Mouse (Mus musculus) myocyte (in vitro differentiated cells): ENCODE data around the gene Cab39. TPM values are rescaled to one million over a fixed set of nuclear protein-coding genes. Genes with fewer than 3 reads are reported as not detected.

Experiments used
- H3K27me3 ChIP-seq: one replicate; pipeline ENCODE4 v1.6.1; 2011; ENCODE audit not compliant: control insufficient read depth, insufficient read depth, insufficient read length
- H3K36me3 ChIP-seq: one replicate; pipeline ENCODE4 v1.6.1; 2011; ENCODE audit not compliant: control insufficient read depth, insufficient read depth
- H3K4me2 ChIP-seq: one replicate; pipeline ENCODE4 v1.6.1; 2011; ENCODE audit warnings: low read depth, control low read depth
- H3K4me3 ChIP-seq: one replicate; pipeline ENCODE4 v1.5.1; 2011; ENCODE audit warnings: mild to moderate bottlenecking, control low read depth, moderate library complexity
- H3K79me2 ChIP-seq: one replicate; pipeline ENCODE4 v1.6.1; 2011; ENCODE audit not compliant: control insufficient read depth, insufficient read depth
- H3ac ChIP-seq: one replicate; pipeline ENCODE4 v1.6.1; 2011; ENCODE audit not compliant: control insufficient read depth, insufficient read length
- CEBPB ChIP-seq: IDR thresholded peaks from 2 replicates; pipeline ENCODE4 v1.6.1; 2011; ENCODE audit warnings: mild to moderate bottlenecking, moderate library complexity; ENCODE audit not compliant: poor library complexity, insufficient read depth, severe bottlenecking
- E2F4 ChIP-seq: IDR thresholded peaks from one replicate; pipeline ENCODE4 v1.6.1; 2011; ENCODE audit warnings: mild to moderate bottlenecking, control low read depth, moderate library complexity; ENCODE audit not compliant: insufficient read depth
- MAX ChIP-seq: IDR thresholded peaks from one replicate; pipeline ENCODE4 v1.6.1; 2011; ENCODE audit warnings: low read depth, mild to moderate bottlenecking, control low read depth
- MYOD1 ChIP-seq, 3 experiments: IDR thresholded peaks; one replicate each; pipeline ENCODE4 v1.6.1; 2011; ENCODE audit warnings: control low read depth in 2 of 3, low read depth in 2 of 3, mild to moderate bottlenecking in 2 of 3, moderate library complexity in 1 of 3; ENCODE audit not compliant: insufficient read length in 2 of 3, control insufficient read depth in 1 of 3
- MYOG ChIP-seq, 3 experiments: IDR thresholded peaks; one replicate each; pipeline ENCODE4 v1.6.1; 2011; ENCODE audit warnings: control low read depth in 2 of 3, low read depth in 2 of 3, mild to moderate bottlenecking in 2 of 3; ENCODE audit not compliant: insufficient read length in 2 of 3, control insufficient read depth in 1 of 3, insufficient read depth in 1 of 3
- POLR2A ChIP-seq: IDR thresholded peaks from one replicate; pipeline ENCODE4 v1.6.1; 2011; ENCODE audit warnings: low read depth, mild to moderate bottlenecking, control low read depth, moderate library complexity; ENCODE audit not compliant: insufficient read length
- POLR2AphosphoS2 ChIP-seq: IDR thresholded peaks from one replicate; pipeline ENCODE4 v1.6.1; 2011; ENCODE audit warnings: low read depth, control low read depth; ENCODE audit not compliant: insufficient read length
- REST ChIP-seq: IDR thresholded peaks from one replicate; pipeline ENCODE4 v1.6.1; 2011; ENCODE audit warnings: mild to moderate bottlenecking, control low read depth, moderate library complexity; ENCODE audit not compliant: insufficient read depth, insufficient read length
- SRF ChIP-seq: IDR thresholded peaks from one replicate; pipeline ENCODE4 v1.6.1; 2011; ENCODE audit warnings: low read depth; ENCODE audit not compliant: control insufficient read depth, insufficient read length
- TCF12 ChIP-seq: IDR thresholded peaks from one replicate; pipeline ENCODE4 v1.6.1; 2011; ENCODE audit warnings: mild to moderate bottlenecking, control low read depth; ENCODE audit not compliant: poor library complexity, insufficient read depth, severe bottlenecking
- TCF3 ChIP-seq: IDR thresholded peaks from one replicate; pipeline ENCODE4 v1.6.1; 2011; ENCODE audit warnings: low read depth, control low read depth; ENCODE audit not compliant: insufficient read length
- USF1 ChIP-seq: IDR thresholded peaks from one replicate; pipeline ENCODE4 v1.6.1; 2011; ENCODE audit warnings: low read depth, mild to moderate bottlenecking, control low read depth, moderate library complexity
- polyA plus RNA-seq: library from polyadenylated mRNA; unstranded; fragments of >200 nt; fragmentation: generic; extraction: Trizol; gene quantifications from one replicate; pipeline ENCODE4 v1.2.1, GENCODE M21; 2012; ENCODE audit warnings: missing spikeins

The Cab39 gene
- polyA plus RNA-seq, 1 experiment: 29.0 TPM

GRCm38 (mm10) chr1:85853865-85854264, 60.6 kb downstream of the Cab39 start:
- Histone ChIP-seq H3K36me3 (peaks cover 32% of the 10 kb centered on the region), H3K4me2 (no peak overlapping the region), H3ac (no peak overlapping the region), H3K4me3 (no peak overlapping the region), H3K27me3 (no peaks in the 10 kb centered on the region), H3K79me2 (no peaks in the 10 kb centered on the region)
- TF ChIP-seq TCF3: no peak
- no peak for TF ChIP-seq MYOG (IDR thresholded peaks at IDR 0.05; ENCODE audit: control insufficient read depth in 1 of 3, insufficient read depth in 1 of 3, insufficient read length in 2 of 3, low read depth in 2 of 3)
- TF ChIP-seq POLR2AphosphoS2: peak; percentile 7

GRCm38 (mm10) chr1:85854475-85854874, 61.2 kb downstream of the Cab39 start:
- no peak overlapping the region for H3ac ChIP-seq
- H3K4me3 ChIP-seq: no peak overlapping the region
- peak; percentile 2 for TF ChIP-seq POLR2AphosphoS2
- no peak for TF ChIP-seq CEBPB
- no peak overlapping the region for H3K4me2 ChIP-seq
- H3K36me3 ChIP-seq: peaks cover 27% of the 10 kb centered on the region
- H3K27me3 ChIP-seq: no peaks in the 10 kb centered on the region
- H3K79me2 ChIP-seq: no peaks in the 10 kb centered on the region

DNA sequence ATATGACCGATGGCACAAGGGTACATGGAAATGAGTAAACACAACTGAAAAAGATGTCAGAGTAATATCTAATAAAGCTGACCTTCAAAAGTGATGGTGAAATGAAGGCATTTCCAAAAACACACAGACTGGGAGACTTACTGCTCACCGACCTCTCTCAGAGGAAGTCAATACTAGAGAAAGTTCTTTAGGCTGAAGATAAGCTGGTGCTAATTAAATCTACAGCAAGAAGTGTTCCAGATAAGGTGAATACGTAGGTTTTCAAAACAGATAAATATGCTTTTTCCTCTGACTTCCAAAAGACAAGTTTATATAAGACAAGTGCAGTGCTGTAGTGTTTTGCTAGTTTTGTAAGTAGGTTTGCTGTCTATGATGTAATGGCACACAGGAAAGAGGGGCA, 63.0 kb downstream of the Cab39 start:
- no peak overlapping the region for H3K4me2 ChIP-seq
- no peak overlapping the region for H3K4me3 ChIP-seq
- H3K79me2 ChIP-seq: no peaks in the 10 kb centered on the region
- H3K36me3 ChIP-seq: peaks cover 20% of the 10 kb centered on the region
- no peaks in the 10 kb centered on the region for H3K27me3 ChIP-seq
- H3ac ChIP-seq: no peak overlapping the region
- no peak for TF ChIP-seq POLR2A
- TF ChIP-seq E2F4: no peak

GRCm38 (mm10) chr1:85857261-85857754, 64.1 kb downstream of the Cab39 start:
- Histone ChIP-seq H3K27me3 (no peaks in the 10 kb centered on the region), H3K36me3 (peaks cover 16% of the 10 kb centered on the region), H3K4me2 (no peak overlapping the region), H3K4me3 (no peak overlapping the region), H3K79me2 (no peaks in the 10 kb centered on the region), H3ac (no peak overlapping the region)
- TF ChIP-seq MYOD1 (IDR thresholded peaks at IDR 0.05; ENCODE audit: control insufficient read depth in 1 of 3, insufficient read length in 2 of 3, low read depth in 2 of 3) (no peak), E2F4 (no peak), MYOG (IDR thresholded peaks at IDR 0.05; ENCODE audit: control insufficient read depth in 1 of 3, insufficient read depth in 1 of 3, insufficient read length in 2 of 3, low read depth in 2 of 3) (no peak), REST (no peak), USF1 (no peak), TCF3 (no peak), CEBPB (no peak), MAX (no peak), SRF (no peak), POLR2A (no peak), POLR2AphosphoS2 (no peak), TCF12 (no peak)

GRCm38 (mm10) chr1:85864383-85864782, 71.1 kb downstream of the Cab39 start:
- no peak overlapping the region for H3K4me3 ChIP-seq
- H3K36me3 ChIP-seq: no peaks in the 10 kb centered on the region
- no peaks in the 10 kb centered on the region for H3K79me2 ChIP-seq
- H3ac ChIP-seq: no peak overlapping the region
- TF ChIP-seq TCF12 (no peak), USF1 (no peak), CEBPB (no peak), POLR2A (no peak), TCF3 (no peak), REST (no peak), SRF (no peak), POLR2AphosphoS2 (no peak), MAX (no peak), E2F4 (no peak), MYOG (IDR thresholded peaks at IDR 0.05; ENCODE audit: control insufficient read depth in 1 of 3, insufficient read depth in 1 of 3, insufficient read length in 2 of 3, low read depth in 2 of 3) (no peak), MYOD1 (IDR thresholded peaks at IDR 0.05; ENCODE audit: control insufficient read depth in 1 of 3, insufficient read length in 2 of 3, low read depth in 2 of 3) (no peak)
- no peaks in the 10 kb centered on the region for H3K27me3 ChIP-seq
- no peak overlapping the region for H3K4me2 ChIP-seq

- no peak overlapping the region for H3K4me3 ChIP-seq
- no peaks in the 10 kb centered on the region for H3K27me3 ChIP-seq
- no peak overlapping the region for H3K4me2 ChIP-seq
- no peak for TF ChIP-seq SRF
- no peak for TF ChIP-seq TCF3
- no peak for TF ChIP-seq POLR2A
- no peak for TF ChIP-seq E2F4
- TF ChIP-seq MAX: no peak
- TF ChIP-seq REST: no peak
- no peak for TF ChIP-seq TCF12
- no peak for TF ChIP-seq USF1
- H3ac ChIP-seq: no peak overlapping the region
- no peaks in the 10 kb centered on the region for H3K79me2 ChIP-seq
- no peaks in the 10 kb centered on the region for H3K36me3 ChIP-seq
Measured at GRCm38 (mm10) chr1:85870001-85870400, 76.8 kb downstream of the Cab39 start.
